Mouse (Mus musculus): Measurements from ENCODE around the gene Srarp. TPM values are rescaled to one million over a fixed set of nuclear protein-coding genes. Genes with fewer than 3 reads are reported as not detected.

Gene Srarp
- polyA plus RNA-seq (2014; fragmentation: Nextera tagmentation; extraction: Ambion mirVana), result 0.20 TPM in 1 of 2 replicates, not detected in the other

- H3K36me3 ChIP-seq (ENCODE audit: control insufficient read depth, insufficient read depth, low read length), result no peaks in the 10 kb centered on the region
- WGBS, result 81% methylated on average over 1 of the region's 1 CpGs
- H3K27ac ChIP-seq (ENCODE audit: low read depth), result no peak within 1 kb of the TSS
- H3K27me3 ChIP-seq (replicated peaks; ENCODE audit: control insufficient read depth, insufficient read depth, low read length), result no peaks in the 10 kb centered on the region
- ATAC-seq (replicated peaks; ENCODE audit: low FRiP score, low TSS enrichment, low read depth), result no peak
- H3K4me2 ChIP-seq (ENCODE audit: low read length), result no peak within 1 kb of the TSS
- no peak for DNase-seq (ENCODE audit: low spot score)
- H3K9ac ChIP-seq (ENCODE audit: low read length), result no peak within 1 kb of the TSS
- no peak within 1 kb of the TSS for H3K4me3 ChIP-seq (ENCODE audit: low read depth, low read length)
- no peaks in the 10 kb centered on the region for H3K4me1 ChIP-seq (replicated peaks; ENCODE audit: control insufficient read depth, insufficient read depth, low read length)
- H3K9me3 ChIP-seq (ENCODE audit: control insufficient read depth, low read length), result no peaks in the 10 kb centered on the region
Observed at GRCm38 (mm10) chr4:141435974-141436373, at the start of gene Srarp. TSS of gene Srarp (minus strand) at chr4:141436105.

- Histone ChIP-seq H3K4me3 (ENCODE audit: low read depth, low read length) (no peak overlapping the region), H3K27me3 (replicated peaks; ENCODE audit: control insufficient read depth, insufficient read depth, low read length) (no peaks in the 10 kb centered on the region), H3K27ac (ENCODE audit: low read depth) (no peak overlapping the region), H3K9me3 (ENCODE audit: control insufficient read depth, low read length) (no peaks in the 10 kb centered on the region), H3K9ac (ENCODE audit: low read length) (no peak overlapping the region), H3K4me1 (replicated peaks; ENCODE audit: control insufficient read depth, insufficient read depth, low read length) (no peaks in the 10 kb centered on the region), H3K36me3 (ENCODE audit: control insufficient read depth, insufficient read depth, low read length) (peaks cover 89% of the 10 kb centered on the region), H3K4me2 (ENCODE audit: low read length) (no peak overlapping the region)
- ATAC-seq (replicated peaks; ENCODE audit: low FRiP score, low TSS enrichment, low read depth), result no peak
- no peak for DNase-seq (ENCODE audit: low spot score)
- WGBS, result 77% methylated on average over 11 of the region's 11 CpGs
Observed at GRCm38 (mm10) chr4:141484071-141484470, 48.2 kb upstream of the Srarp start.

- Histone ChIP-seq H3K27ac (ENCODE audit: low read depth) (no peak overlapping the region), H3K4me2 (ENCODE audit: low read length) (no peak overlapping the region), H3K36me3 (ENCODE audit: control insufficient read depth, insufficient read depth, low read length) (peaks cover 97% of the 10 kb centered on the region), H3K4me1 (replicated peaks; ENCODE audit: control insufficient read depth, insufficient read depth, low read length) (no peaks in the 10 kb centered on the region; the same call in 1 of the 2 replicates), H3K9ac (ENCODE audit: low read length) (no peak overlapping the region), H3K27me3 (replicated peaks; ENCODE audit: control insufficient read depth, insufficient read depth, low read length) (no peaks in the 10 kb centered on the region), H3K4me3 (ENCODE audit: low read depth, low read length) (no peak overlapping the region), H3K9me3 (ENCODE audit: control insufficient read depth, low read length) (no peaks in the 10 kb centered on the region)
- DNase-seq (ENCODE audit: low spot score) (no peak), ATAC-seq (replicated peaks; ENCODE audit: low FRiP score, low TSS enrichment, low read depth) (no peak)
- WGBS, result 93% methylated on average over 8 of the region's 8 CpGs
Observed at GRCm38 (mm10) chr4:141479411-141479810, 43.5 kb upstream of the Srarp start.

- no peaks in the 10 kb centered on the region; the same call in 1 of the 2 replicates for H3K4me1 ChIP-seq (replicated peaks; ENCODE audit: control insufficient read depth, insufficient read depth, low read length)
- no peak overlapping the region for H3K9ac ChIP-seq (ENCODE audit: low read length)
- H3K27me3 ChIP-seq (replicated peaks; ENCODE audit: control insufficient read depth, insufficient read depth, low read length), result no peaks in the 10 kb centered on the region
- peak overlapping the region; percentile 85 for H3K27ac ChIP-seq (ENCODE audit: low read depth)
- H3K36me3 ChIP-seq (ENCODE audit: control insufficient read depth, insufficient read depth, low read length), result peaks cover 97% of the 10 kb centered on the region
- no peak overlapping the region for H3K4me3 ChIP-seq (ENCODE audit: low read depth, low read length)
- no peak for ATAC-seq (replicated peaks; ENCODE audit: low FRiP score, low TSS enrichment, low read depth)
- H3K9me3 ChIP-seq (ENCODE audit: control insufficient read depth, low read length), result no peaks in the 10 kb centered on the region
- 95% methylated on average over 32 of the region's 32 CpGs for WGBS
- no peak for DNase-seq (ENCODE audit: low spot score)
- H3K4me2 ChIP-seq (ENCODE audit: low read length), result no peak overlapping the region
Observed at GRCm38 (mm10) chr4:141478794-141479193, 42.9 kb upstream of the Srarp start.

- Histone ChIP-seq H3K36me3 (ENCODE audit: control insufficient read depth, insufficient read depth, low read length) (peaks cover 97% of the 10 kb centered on the region), H3K27ac (ENCODE audit: low read depth) (peak overlapping the region; percentile 85), H3K9me3 (ENCODE audit: control insufficient read depth, low read length) (no peaks in the 10 kb centered on the region), H3K4me3 (ENCODE audit: low read depth, low read length) (no peak overlapping the region), H3K27me3 (replicated peaks; ENCODE audit: control insufficient read depth, insufficient read depth, low read length) (no peaks in the 10 kb centered on the region), H3K4me2 (ENCODE audit: low read length) (no peak overlapping the region), H3K9ac (ENCODE audit: low read length) (no peak overlapping the region), H3K4me1 (replicated peaks; ENCODE audit: control insufficient read depth, insufficient read depth, low read length) (no peaks in the 10 kb centered on the region; the same call in 1 of the 2 replicates)
- no peak for DNase-seq (ENCODE audit: low spot score)
- WGBS, result 81% methylated on average over 23 of the region's 23 CpGs
- ATAC-seq (replicated peaks; ENCODE audit: low FRiP score, low TSS enrichment, low read depth), result no peak
Observed at GRCm38 (mm10) chr4:141478225-141478624, 42.3 kb upstream of the Srarp start.

GRCm38 (mm10) chr4:141477681-141478102 is 41.8 kb upstream of the Srarp start:
- WGBS, result 65% methylated on average over 16 of the region's 16 CpGs
- DNase-seq (ENCODE audit: low spot score) (no peak), ATAC-seq (replicated peaks; ENCODE audit: low FRiP score, low TSS enrichment, low read depth) (peak; percentile 65; the same call in 1 of the 2 replicates)

GRCm38 (mm10) chr4:141474431-141474830 is 38.5 kb upstream of the Srarp start:
- 88% methylated on average over 19 of the region's 19 CpGs for WGBS
- peaks cover 99% of the 10 kb centered on the region for H3K36me3 ChIP-seq (ENCODE audit: control insufficient read depth, insufficient read depth, low read length)
- no peaks in the 10 kb centered on the region for H3K27me3 ChIP-seq (replicated peaks; ENCODE audit: control insufficient read depth, insufficient read depth, low read length)
- H3K9me3 ChIP-seq (ENCODE audit: control insufficient read depth, low read length), result no peaks in the 10 kb centered on the region
- no peak overlapping the region for H3K4me3 ChIP-seq (ENCODE audit: low read depth, low read length)
- ATAC-seq (replicated peaks; ENCODE audit: low FRiP score, low TSS enrichment, low read depth) (no peak), DNase-seq (ENCODE audit: low spot score) (no peak)
- H3K27ac ChIP-seq (ENCODE audit: low read depth), result no peak overlapping the region
- no peak overlapping the region for H3K9ac ChIP-seq (ENCODE audit: low read length)
- H3K4me2 ChIP-seq (ENCODE audit: low read length), result no peak overlapping the region
- no peaks in the 10 kb centered on the region; the same call in 1 of the 2 replicates for H3K4me1 ChIP-seq (replicated peaks; ENCODE audit: control insufficient read depth, insufficient read depth, low read length)

More at GRCm38 (mm10) chr4:141477681-141478102, 41.8 kb upstream of the Srarp start:
- no peak overlapping the region for H3K9ac ChIP-seq (ENCODE audit: low read length)
- H3K9me3 ChIP-seq (ENCODE audit: control insufficient read depth, low read length), result no peaks in the 10 kb centered on the region
- H3K4me3 ChIP-seq (ENCODE audit: low read depth, low read length), result no peak overlapping the region
- no peaks in the 10 kb centered on the region for H3K27me3 ChIP-seq (replicated peaks; ENCODE audit: control insufficient read depth, insufficient read depth, low read length)
- H3K27ac ChIP-seq (ENCODE audit: low read depth), result peak overlapping the region; percentile 85
- H3K4me1 ChIP-seq (replicated peaks; ENCODE audit: control insufficient read depth, insufficient read depth, low read length), result no peaks in the 10 kb centered on the region; the same call in 1 of the 2 replicates
- peaks cover 97% of the 10 kb centered on the region for H3K36me3 ChIP-seq (ENCODE audit: control insufficient read depth, insufficient read depth, low read length)
- H3K4me2 ChIP-seq (ENCODE audit: low read length), result no peak overlapping the region

- no peak overlapping the region for H3K27ac ChIP-seq (ENCODE audit: low read depth)
- H3K9ac ChIP-seq (ENCODE audit: low read length), result no peak overlapping the region
- no peaks in the 10 kb centered on the region for H3K4me1 ChIP-seq (replicated peaks; ENCODE audit: control insufficient read depth, insufficient read depth, low read length)
- ATAC-seq (replicated peaks; ENCODE audit: low FRiP score, low TSS enrichment, low read depth) (no peak), DNase-seq (ENCODE audit: low spot score) (no peak)
- H3K27me3 ChIP-seq (replicated peaks; ENCODE audit: control insufficient read depth, insufficient read depth, low read length), result no peaks in the 10 kb centered on the region
- no peaks in the 10 kb centered on the region for H3K9me3 ChIP-seq (ENCODE audit: control insufficient read depth, low read length)
- WGBS, result 81% methylated on average over 32 of the region's 32 CpGs
- H3K36me3 ChIP-seq (ENCODE audit: control insufficient read depth, insufficient read depth, low read length), result peaks cover 93% of the 10 kb centered on the region
- no peak overlapping the region for H3K4me2 ChIP-seq (ENCODE audit: low read length)
- H3K4me3 ChIP-seq (ENCODE audit: low read depth, low read length), result no peak overlapping the region
Observed at GRCm38 (mm10) chr4:141472641-141473321, 36.9 kb upstream of the Srarp start.

- 95% methylated on average over 16 of the region's 16 CpGs for WGBS
- ATAC-seq (replicated peaks; ENCODE audit: low FRiP score, low TSS enrichment, low read depth) (no peak), DNase-seq (ENCODE audit: low spot score) (no peak)
Observed at GRCm38 (mm10) chr4:141471491-141471890, 35.6 kb upstream of the Srarp start.

More at GRCm38 (mm10) chr4:141471491-141471890, 35.6 kb upstream of the Srarp start:
- Histone ChIP-seq H3K27me3 (replicated peaks; ENCODE audit: control insufficient read depth, insufficient read depth, low read length) (no peaks in the 10 kb centered on the region), H3K4me2 (ENCODE audit: low read length) (no peak overlapping the region), H3K9me3 (ENCODE audit: control insufficient read depth, low read length) (no peaks in the 10 kb centered on the region), H3K4me3 (ENCODE audit: low read depth, low read length) (no peak overlapping the region), H3K27ac (ENCODE audit: low read depth) (no peak overlapping the region), H3K9ac (ENCODE audit: low read length) (no peak overlapping the region), H3K4me1 (replicated peaks; ENCODE audit: control insufficient read depth, insufficient read depth, low read length) (no peaks in the 10 kb centered on the region), H3K36me3 (ENCODE audit: control insufficient read depth, insufficient read depth, low read length) (peaks cover 91% of the 10 kb centered on the region)
